Mouse (Mus musculus): ENCODE results near the gene Ppp2r2c.

GRCm38 (mm10) chr5:36907695-36908094, 39.4 kb downstream of the Ppp2r2c start:
- TF ChIP-seq GATA1 (IDR thresholded peaks at IDR 0.05; ENCODE audit: low read length): no peak
- no peak for TF ChIP-seq TAL1 (IDR thresholded peaks at IDR 0.05; ENCODE audit: low read length)

Data from erythroblast, embryonic 14.5 days (primary cell).